Mouse (Mus musculus) lung, adult 2 months (tissue): Measurements from ENCODE around the gene Stmn3.

Experiments used
- CTCF ChIP-seq: fragments of 200-500 bp; IDR thresholded peaks from 2 replicates; pipeline ENCODE4 v1.5.1; 2011; ENCODE audit warnings: mild to moderate bottlenecking, low read length, control low read depth; ENCODE audit not compliant: insufficient read depth
- POLR2A ChIP-seq: fragments of 200-500 bp; IDR thresholded peaks from 2 replicates; pipeline ENCODE4 v1.6.1; 2011; ENCODE audit warnings: low read depth, mild to moderate bottlenecking, control low read depth, low read length, borderline replicate concordance; ENCODE audit errors: extremely low read depth

DNA sequence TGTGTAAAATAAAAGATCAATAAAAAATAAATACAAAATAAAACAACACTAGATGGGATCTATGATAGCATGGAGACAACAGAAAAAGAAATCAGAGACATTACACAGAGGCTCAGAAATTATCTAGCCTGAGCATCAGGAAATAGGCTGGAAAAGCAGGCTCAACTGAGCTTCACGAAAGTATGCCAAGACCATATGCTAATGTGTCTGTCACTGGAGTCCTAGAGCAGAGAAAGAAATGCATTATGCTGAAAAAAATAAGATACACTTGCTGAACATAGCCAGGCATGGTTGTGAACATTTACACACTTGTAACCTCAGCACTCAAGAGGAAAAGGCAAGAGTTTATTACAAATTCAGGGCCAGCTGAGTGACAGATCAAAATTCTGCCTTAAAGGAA is 34.3 kb downstream of the Stmn3 start:
- TF ChIP-seq CTCF = no peak
- no peak for TF ChIP-seq POLR2A
